Mouse (Mus musculus): ENCODE results near the gene Mrps34.
"Not testable (repeated sequence)": the region's sequence is repeated elsewhere in the genome, so short reads cannot be mapped to it uniquely, and the experiment has no call there.

Gene Mrps34

DNA sequence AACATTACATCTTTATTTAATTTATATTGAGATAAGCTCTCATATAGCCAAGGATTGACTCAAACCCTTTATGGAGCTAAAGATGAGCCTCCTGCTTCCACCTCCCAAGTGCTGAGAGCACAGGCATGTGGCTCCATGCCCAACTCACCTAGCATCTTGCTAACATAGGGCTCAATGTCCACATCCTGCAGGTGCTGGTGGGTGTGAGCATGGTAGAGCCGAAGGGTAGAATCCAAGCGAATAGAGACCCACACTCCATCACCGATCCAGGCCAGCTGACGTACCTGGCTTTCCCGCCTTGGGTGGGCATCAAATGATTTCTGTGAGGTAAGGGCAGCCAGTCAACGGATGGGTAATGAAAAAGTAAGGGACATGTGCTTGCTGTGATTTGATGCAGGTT, 5.1 kb downstream of the Mrps34 start:
- DNase-seq = no peak

DNA sequence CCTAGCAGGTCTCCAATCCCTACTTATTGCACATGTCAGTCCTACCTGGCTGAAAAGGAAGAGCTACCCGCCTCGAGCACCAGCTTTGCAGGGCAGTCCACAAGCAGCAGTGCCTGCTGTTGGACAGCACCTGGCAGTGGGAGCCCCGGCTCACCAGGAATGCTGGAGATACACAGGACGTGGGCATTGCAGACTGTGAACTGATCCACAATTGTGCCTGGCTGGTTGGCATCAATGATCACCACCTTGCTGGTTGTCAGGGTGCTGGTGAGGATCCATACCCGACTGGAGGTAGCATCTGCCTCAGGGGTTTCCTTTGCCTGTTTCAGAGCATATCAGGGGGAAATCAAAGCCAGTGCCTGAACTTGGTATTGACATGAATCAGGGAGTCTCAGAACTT, 7.2 kb downstream of the Mrps34 start:
- DNase-seq = no peak

DNA sequence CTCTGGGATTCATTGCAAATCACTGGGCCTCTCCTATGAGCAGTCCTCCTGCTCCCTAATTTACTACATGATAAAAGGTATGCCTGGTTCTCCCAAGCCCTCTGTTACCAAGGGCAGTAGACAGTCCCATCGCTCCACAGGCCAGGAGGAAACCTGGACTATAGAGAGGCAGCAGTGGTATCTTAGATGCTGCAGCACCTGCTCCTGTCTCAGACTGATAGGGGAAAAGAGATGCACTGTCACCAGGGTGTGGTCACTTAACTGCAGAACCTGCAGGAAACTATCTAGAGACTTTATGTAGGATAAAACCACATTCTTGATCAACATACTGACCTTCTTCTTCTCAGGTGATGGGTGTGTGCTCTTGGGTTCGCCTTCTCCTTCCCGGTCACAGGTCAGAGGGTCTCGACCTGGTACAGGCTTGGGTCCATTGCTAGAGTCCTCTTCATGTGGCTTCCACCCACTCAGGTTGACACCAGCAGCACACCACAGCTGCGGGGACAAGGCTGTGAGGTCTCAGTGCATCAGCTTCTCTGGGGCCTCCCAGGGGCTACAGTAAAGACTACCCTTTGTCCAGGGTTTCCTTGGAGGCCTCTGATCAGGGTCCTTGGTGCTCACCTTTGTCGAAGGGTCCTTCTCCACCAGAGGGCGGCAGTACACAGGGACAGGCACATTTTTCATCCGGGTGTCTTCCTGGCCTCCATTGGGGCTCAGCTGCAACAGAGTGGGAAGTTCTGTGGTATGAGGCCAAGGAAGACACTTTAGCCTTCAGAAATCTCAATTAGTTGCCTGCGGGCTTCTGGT, 8.0 kb downstream of the Mrps34 start:
- no peak for DNase-seq

DNA sequence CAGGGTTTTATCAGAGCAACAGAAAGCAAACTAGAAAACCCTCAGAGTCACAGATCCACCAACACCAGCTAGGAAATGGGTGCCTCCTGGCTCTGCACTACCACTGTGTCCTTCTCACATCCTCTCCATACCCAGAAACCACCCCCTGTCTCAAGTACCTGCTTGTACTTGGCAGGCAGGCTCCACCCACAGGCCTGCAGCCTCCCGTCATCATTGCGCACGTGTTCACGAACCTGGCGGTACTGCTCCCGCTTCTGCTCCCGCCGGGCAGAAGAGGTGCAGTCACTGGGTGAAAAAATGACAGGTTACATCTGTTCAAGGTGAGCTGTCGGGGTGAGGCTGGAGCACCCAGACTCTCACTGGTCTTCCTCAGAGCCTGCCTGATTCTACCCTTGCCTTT, 8.9 kb downstream of the Mrps34 start:
- no peak for DNase-seq

DNA sequence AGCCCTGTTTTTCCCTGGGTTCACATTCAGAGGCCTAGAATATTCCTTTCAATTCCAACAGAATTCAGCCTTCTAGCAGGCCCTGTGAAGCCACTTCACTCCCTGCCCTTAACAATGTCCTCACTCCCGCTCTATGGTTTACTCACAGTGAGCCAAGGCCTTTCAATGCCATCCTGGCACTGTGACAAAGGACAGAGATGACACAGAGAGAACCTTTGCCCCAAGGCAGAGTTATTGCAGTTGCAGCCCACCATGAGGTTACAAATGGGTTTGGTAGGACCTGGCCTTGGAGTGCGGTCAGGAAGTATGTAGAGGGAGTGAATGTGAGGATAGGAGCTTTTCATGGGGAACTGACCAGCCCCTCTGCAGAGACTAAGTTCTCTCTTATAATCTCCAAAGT, 12.7 kb downstream of the Mrps34 start:
- no peak for DNase-seq

DNA sequence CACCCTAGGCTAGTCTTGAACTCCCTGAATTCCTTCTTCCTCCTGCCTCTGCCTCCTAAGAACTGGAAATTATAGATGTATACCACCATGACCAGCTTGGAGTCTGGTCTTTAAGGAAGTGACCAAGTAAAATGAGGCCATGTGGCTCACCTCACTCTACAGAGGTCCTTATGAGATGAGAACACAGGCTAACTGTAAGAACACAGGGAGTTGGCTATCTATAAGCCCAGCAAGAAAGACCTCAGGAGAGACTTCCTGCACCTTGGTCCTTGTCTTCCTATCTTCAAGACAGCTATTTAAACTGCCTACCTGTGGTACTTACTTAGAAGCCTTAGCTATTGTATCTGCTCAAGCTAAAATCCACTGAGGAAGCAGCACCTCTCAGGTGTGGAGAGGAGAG, 19.1 kb downstream of the Mrps34 start:
- DNase-seq = no peak

DNA sequence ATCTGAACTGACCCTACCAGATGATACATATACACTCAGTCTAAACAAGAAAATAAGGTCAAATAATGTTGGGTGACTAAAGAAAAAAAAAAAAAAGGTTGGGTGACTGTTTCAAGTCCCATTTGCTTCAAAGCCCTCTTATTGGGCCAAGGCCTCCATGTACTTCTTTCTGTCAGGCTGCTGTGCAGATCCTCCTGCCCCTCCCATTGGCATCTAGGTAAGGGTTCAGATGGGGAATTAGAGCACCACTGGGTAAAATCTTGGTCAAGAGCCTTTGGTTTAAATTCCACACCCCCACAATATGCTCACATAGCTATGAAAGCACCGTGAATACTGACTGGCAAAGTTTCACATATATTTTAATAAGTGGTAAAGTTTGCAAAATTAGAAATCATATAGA, 28.3 kb downstream of the Mrps34 start:
- no peak for DNase-seq

DNA sequence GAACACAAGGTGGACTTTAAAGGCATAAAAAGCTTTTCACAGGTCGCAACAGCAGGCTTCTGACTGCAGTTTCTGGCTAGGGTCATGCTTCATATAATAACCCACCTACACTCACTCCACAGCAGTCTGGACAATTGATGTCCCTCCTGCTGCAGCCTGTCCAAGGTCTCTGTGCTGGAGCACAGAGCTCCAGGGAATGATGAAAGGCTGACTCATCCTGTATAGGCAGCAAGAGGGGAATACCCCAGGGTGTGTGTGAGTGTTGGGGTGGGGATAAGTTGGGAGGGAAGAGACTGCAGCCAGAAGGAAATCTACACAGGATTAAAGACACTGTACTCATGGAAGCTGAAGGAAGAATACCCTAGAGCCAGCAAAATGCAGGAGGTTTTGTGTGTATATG, 34.6 kb downstream of the Mrps34 start:
- no peak for DNase-seq

DNA sequence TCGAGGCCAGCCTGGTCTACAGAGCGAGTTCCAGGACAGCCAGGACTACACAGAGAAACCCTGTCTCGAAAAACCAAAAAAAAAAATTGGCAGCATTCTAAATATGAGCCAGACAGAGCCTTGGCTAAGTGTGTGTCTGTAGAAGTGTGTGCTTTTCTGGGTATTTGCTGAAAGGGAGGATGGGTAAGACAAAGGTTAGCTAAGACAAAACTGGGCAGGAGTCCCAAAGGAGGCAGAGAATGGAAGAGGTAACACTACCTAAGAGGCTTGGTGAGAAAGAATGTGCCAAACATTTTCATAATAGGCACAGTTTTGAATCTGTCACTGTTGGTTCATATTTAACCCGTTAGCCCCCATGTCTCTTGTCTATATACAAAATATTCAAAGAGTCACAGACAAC, 37.5 kb downstream of the Mrps34 start:
- no peak for DNase-seq

DNA sequence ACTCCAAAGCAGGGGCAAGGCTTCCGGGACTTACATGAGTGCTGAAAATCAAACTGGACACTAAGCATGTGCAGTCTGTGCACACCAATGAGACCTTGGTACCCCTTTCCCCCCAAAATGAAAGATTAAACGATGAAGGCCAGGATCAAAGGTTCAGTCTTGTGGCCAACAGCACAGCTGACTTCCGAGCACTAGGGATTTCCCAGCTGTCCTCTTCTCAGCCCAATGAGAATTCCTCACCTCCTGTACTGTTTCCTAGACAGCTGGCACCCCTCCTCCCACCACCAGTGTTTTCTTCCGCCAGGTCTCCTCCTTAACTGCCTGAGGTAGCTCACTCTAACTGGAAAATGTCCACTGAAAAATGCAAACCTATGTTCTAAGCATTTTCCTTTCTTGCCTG, 38.2 kb downstream of the Mrps34 start:
- no peak for DNase-seq

DNA sequence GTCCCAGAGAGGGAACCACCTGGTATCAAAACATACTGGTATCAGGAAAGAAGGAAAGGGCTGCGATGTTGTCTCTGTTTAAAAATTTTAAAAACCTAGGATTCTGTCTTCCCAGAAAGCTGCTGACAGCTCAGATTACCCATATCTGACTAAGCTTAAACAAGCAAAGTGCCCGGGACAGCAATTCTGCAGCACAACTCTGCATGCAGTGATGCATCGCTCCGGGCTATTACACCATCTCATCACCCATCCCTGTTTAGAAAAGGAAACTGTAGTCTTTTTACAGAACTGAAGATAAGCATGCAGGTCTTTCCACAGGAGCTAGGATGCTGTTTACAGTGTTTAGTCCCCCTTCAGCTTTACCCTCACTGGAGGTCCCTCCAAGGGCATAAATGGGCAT, 40.0 kb downstream of the Mrps34 start:
- no peak for DNase-seq

DNA sequence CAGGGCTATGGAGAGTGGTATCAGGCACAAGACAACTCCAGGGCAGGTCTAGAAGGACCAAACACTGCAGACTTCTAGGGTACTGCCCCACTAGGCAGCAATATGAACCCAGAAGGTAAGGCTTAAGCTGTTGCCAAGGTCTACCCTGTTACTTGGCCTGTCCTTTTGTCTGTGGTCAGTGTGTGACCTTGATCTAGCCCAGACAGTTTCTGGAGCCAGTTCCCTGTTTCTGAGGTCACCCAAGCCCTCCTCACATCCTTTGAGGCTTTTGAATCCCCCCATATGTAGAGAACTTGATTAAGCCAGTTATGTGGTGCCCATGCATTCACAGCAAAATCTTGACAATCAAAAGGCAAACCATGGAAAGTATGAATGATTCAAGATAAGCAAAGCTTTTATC, 40.8 kb downstream of the Mrps34 start:
- DNase-seq = no peak

DNA sequence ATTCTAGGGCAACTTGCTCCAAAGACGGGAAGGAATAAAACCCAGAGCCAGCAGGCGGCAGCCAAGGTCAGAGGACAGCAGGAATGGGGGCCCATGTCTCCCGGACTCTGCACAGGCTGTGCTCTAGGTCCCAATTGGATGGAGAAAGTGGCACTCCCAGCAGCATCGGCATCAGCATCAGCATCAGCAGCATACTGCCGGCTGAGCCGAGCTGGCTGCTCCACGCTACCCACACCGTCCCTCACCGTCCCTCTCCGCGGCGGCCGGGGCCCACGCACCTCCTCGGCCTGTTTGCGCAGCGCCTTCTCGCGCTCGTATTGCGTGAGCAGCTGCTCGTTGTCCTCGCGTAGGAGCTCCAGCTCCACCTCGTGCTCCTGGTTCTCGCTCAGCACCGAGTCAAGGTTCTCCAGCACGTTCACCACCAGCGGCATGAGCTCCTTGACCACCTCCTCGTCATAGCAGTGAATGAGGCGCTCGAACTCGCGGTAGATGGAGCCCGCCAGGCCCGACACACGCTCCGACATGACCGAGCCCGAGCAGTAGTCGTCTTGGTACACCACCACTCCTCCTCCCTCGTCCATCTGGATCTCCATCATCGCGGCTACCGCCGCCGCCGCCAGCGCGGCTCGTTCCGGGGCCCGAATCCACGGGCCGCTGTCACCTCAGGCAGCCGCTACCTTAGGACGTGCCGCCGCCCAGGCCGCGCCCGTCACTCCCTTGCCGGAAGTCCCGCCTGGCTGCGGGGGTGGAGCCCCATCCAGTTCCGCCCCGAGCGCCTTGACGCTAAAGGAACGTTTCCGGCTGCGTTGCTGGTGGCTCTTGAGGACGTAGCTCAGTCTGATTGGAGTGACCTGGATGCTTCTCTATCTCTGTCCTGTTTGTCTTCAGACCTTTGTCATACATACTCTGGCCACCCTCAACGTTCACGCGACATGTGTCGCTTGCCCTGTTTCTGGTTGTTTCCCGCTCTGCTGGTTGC, 41.6 kb downstream of the Mrps34 start, which contains the start of gene Mapk8ip3:
TSS of gene Mapk8ip3 (minus strand) at position 719 of the 979 bp plus-strand sequence.
- peak; percentile 97 for DNase-seq

DNA sequence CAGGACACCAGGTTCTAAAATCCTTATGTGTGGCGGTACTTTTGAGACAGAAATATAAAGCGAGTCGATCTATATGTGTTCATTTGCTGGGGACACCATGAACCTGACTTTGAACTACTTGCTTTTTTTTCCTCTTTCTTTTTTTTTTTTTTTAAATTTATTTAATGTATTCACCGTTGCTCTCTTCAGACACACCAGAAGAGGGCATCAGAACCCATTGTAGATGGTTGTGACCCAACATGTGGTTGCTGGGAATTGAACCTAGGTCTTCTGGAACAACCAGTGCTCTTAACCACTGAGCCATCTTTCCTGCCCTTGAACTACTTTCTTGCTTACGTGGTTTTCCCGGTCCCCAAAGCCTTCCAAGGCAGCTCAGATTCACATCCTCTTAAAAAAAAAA, 42.4 kb downstream of the Mrps34 start:
- no peak for DNase-seq

DNA sequence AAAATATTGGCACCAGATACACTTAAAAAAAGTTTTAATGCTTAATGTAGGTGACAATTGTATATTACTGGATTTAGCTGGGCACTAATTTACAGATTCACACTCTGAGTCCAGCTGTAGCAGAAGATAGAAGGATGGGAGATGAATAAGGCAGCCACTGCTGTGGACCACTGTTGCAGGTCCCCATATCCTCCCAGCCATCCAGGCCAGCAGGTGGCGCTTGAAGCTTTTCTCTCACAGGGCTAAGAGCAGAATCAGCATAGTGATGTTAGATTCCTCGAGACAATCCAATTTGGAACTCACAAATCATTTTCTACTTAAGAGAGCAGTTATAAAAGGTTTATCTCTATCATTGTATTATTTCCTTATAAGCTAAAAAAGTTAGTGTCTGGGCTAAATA, 47.5 kb downstream of the Mrps34 start:
- DNase-seq = peak; percentile 49 to 50

DNA sequence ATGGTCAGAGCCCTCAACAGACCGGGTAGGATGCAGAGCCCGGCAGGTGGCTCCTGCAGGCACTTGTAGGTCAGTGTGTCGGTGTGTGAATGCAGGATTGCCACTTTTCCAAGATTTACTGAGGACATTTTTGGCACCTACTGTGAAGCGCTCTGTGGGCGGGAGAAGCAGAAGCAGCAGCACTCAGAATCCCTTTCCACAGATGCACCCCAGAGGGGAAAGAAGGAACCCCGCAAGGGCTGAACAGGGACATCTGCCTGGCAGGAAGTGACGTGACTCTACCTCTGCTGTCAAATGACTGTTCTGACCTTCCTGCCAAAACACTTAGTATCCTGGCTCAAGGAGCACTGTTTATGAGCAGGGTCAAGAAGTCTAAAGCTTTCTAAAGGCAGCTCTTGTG, 48.1 kb downstream of the Mrps34 start:
- DNase-seq = no peak

DNA sequence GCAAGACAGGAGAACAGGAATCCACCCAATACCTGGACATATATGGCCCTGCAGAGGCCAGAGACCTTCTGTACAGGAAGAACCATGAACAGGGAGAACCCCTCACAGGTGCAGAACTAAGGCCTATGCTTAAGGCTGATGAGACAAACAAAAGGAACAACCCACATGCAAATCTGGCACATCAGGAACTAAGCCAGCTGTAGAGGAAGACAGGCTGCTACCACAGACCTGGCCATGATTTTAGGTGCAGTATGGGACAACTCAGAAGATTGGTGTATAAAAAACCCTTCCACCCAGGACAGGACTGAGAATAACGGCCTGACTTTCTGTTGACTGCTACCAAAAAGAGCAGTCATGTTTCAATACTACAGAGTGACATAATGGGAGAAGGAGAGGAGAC, 48.7 kb downstream of the Mrps34 start:
- DNase-seq = not testable (repeated sequence)

Measured in cerebellum, adult 18-20 months (tissue).